Mouse (Mus musculus): ENCODE results near the gene Tbx4.

Tbx4 gene

GRCm38 (mm10) chr11:85850758-85851157, 35.5 kb upstream of the Tbx4 start:
- DNase-seq (ENCODE audit: extremely low read depth, low read depth, low spot score): no peak

DNA sequence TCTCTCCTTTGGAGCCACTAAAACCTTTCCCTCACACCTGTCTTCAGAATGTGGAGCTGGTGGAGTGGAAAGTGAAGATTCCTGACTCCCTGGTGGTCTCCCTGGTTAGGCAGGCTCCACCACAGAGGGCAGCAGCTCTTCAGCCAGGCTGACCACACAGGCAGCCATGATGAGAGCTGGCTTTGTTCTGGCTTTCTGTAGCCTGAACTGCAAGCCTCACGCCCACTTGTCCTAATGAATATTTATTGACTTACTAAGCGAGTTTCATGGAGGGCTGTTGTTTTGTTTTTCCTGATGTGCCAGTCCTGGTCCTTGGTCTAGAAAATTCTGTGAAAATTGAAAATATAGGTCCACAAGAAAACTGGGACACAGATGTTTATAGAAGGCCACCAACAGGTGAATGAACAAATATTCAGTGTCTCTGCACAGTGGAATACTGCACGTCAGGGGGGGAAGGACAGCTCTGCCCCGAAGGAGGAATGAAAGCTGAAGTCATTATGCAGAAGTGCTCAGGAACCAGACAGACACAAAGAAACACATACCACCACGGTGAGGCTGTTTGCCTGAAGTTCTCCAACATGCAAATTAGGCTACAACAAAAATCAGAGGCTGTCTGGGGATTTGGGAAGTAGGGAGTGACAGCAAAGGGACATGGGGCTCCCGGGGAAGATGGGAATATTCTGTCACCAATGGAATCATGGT, 28.1 kb upstream of the Tbx4 start:
- no peak for DNase-seq (ENCODE audit: extremely low read depth, low read depth, low spot score)

DNA sequence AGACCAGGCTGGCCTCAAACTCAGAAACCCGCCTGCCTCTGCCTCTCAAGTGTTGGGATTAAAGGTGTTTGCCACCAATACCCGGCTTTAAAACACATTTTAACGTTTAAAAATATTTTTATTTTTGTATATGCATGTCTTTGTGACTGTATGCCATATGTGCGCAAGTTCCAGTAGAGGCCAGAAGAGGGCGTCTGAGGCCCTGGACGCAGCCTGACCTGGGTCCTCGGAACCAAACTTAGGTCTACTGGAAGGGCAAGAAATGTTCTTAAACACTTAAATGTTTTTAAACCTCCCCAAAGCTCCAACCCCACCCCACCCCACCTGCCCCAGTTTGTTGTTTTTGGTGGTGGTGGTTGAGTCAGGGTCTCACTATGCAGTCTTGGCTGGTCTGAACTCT, 21.9 kb upstream of the Tbx4 start:
- DNase-seq (ENCODE audit: extremely low read depth, low read depth, low spot score): no peak

GRCm38 (mm10) chr11:85876059-85876788, 10.0 kb upstream of the Tbx4 start:
- DNase-seq (ENCODE audit: extremely low read depth, low read depth, low spot score): no peak

GRCm38 (mm10) chr11:85884498-85884897, 1.7 kb upstream of the Tbx4 start:
- DNase-seq (ENCODE audit: extremely low read depth, low read depth, low spot score): no peak

DNA sequence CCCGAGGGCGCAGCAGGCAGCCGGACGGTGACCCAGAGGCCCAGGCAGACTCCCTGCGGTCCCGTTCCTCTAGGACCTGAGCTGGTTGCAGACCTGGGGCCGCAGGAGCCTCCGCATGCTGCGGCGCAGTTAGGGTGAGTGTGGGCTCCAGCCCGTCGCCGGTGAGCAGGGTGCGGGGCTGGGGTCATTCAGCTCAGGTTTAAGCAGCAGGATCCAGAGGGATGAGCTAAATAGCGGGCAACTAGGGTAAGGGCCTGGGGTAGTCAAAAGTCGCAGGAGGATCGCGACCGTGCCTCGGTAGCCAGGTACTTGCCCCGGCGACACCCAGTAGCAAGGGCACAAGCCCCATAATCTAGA, 185 bp downstream of the Tbx4 start:
- no peak for DNase-seq (ENCODE audit: extremely low read depth, low read depth, low spot score)

DNA sequence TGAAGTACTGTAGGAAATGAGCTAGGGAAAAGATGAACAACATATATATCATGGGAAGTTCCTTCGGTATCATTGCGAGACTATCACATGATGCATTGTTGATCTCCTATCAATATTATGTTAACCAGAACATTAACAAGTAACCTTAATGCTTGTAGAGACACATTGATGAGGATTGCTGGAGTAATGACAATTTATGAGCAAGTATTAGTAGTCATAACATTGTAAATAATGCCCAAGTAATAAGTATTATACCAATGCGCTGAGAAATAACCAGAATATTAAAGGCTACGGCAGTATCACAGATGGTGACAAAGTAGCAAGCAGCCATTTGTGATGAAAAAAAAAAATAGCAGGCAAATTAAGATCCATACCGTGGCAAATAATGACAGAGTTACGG, 1.1 kb downstream of the Tbx4 start:
- DNase-seq (ENCODE audit: extremely low read depth, low read depth, low spot score): no peak

DNA sequence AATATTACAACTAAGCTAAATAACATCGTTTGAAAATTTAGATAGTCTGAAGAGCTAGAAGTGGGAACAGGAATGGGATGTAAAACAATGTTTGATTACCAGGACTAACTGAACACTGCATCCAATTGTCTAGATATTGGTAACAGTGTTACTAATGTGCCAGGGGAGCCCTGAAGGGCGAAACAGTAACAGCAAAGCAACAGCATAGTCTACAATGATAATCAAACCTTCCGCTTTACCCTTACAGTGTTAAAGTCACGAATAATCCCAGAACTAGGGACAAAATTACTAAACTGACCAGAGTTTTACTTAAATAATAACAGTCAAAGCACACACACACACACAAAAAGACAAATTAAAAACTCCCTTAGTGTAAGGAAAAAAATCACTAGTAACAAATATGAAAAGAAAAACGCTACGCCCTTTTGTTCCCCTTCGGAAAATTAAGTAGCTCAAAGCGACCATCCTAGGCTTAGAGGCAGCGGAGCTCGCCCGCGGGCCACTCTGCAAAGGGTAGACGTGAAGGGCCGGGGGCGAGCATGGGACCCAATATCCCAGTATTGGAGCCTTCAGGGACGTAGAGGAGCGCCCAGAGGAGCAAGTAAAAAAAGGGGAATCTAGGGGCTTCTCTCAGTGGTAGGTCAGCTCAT, 1.7 kb downstream of the Tbx4 start:
- DNase-seq (ENCODE audit: extremely low read depth, low read depth, low spot score): no peak

- no peak for DNase-seq (ENCODE audit: extremely low read depth, low read depth, low spot score)
These were observed 2.3 kb downstream of the Tbx4 start for GRCm38 (mm10) chr11:85888451-85888961.

GRCm38 (mm10) chr11:85889056-85889729, 3.0 kb downstream of the Tbx4 start:
- DNase-seq (ENCODE audit: extremely low read depth, low read depth, low spot score): no peak

DNA sequence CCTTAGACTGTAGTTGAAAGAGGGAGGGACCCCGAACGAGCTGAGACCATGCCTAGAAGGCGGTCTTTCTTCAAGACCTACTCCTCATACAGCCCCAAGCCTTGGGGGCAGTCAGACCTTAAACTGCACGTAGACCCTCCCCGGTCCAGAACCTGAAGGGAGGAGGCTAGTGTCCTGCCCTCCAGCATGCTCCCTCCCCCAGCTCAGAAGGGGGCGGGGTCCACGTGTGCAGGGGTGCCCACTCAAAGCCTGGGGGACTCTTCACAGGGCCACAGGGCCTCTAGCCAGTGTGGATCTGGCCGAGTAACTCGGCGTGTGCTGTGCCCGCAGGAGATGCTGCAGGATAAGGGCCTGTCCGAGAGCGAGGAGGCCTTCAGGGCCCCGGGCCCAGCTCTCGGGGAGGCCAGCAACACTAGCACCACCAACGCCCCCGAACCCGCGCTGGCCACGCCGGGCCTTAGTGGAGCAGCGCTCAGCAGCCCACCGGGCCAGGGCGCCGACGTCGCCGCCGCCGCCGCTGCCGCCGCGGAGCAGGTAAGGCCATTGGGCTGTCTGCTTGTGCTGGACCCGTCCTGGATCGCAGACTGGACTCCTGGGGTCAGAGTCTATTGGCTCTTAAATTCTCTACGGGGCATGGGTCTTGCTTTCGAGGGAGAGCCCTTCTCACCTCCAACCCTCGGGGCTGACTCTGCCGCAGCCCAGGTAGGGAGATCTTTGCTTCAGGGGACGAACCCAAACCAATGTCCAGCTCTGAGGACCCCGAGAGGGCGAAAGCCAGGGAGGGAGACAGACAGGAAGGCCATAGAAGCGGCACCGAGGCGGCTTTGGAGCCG, 3.7 kb downstream of the Tbx4 start:
- no peak for DNase-seq (ENCODE audit: extremely low read depth, low read depth, low spot score)

DNA sequence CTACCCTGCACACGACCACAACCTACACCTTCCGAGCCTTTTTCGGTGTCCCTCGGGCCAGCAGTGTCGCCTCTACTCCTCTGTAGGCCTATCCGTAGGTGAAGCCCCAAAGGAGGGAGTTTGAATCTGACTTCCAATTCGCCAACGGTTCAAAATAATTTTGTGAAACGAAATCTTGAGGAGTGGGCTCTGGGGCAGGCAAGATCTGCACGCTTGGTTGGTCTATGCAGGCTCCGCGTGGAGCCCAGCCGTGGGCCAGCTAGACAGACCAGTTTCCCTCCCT, 4.3 kb downstream of the Tbx4 start:
- no peak for DNase-seq (ENCODE audit: extremely low read depth, low read depth, low spot score)

GRCm38 (mm10) chr11:85891010-85891691, 4.9 kb downstream of the Tbx4 start:
- DNase-seq (ENCODE audit: extremely low read depth, low read depth, low spot score): no peak

- no peak for DNase-seq (ENCODE audit: extremely low read depth, low read depth, low spot score)
These were observed 5.4 kb downstream of the Tbx4 start for GRCm38 (mm10) chr11:85891692-85892040.

DNA sequence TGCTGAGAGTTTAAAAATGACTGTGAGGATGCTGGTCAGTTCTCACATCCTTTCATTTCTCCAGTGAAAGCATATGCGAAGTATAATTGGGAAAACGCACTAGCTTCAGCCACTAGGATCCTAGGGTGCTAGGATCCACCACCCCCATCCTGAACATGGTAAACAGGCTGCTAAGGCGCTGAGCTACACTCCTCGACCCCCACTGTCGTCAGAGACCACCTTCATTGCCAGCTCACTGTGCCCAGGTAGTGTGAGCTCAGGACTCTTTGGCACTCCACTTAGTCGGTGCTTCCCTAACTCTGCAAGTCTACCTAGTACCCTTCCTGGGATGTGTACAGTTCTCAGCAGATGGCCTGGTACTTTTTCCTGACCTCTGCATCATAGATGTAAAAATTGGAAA, 6.5 kb downstream of the Tbx4 start:
- DNase-seq (ENCODE audit: extremely low read depth, low read depth, low spot score): no peak

DNA sequence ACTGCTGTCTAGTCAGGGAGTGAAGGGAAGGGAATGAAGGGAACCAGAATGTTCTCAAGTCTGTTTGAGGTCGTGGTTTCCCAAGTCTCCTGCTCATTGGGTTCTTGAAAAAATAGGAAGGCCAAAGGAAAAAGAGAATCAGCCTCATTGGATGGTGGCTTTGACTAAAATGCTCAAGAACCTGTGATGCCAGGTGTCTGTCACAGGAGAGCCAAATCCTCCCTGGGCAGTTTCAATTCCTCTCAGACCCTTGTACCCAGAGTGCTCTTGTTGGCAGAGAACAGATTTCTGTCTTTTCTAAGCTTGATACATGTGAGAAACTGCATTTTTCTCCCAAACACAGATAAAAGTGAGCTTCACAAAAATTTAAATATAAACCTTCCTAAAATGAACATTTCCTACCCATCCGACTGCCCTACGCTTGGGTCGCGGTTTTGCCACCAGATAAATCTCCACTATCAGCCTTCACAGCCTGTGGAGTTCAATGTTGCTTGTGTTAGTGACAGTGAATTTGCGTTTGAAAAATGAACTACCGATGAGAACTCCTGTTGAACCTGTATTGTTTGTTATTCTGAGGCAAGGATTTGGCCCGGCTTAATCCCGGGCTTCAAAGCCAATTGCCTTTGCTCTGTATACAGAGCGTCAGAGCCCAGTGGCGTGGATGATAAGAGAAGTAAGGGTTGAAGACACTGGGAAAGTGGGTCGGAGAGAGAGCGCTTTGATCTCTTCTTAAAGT, 7.3 kb downstream of the Tbx4 start:
- DNase-seq (ENCODE audit: extremely low read depth, low read depth, low spot score): no peak

DNA sequence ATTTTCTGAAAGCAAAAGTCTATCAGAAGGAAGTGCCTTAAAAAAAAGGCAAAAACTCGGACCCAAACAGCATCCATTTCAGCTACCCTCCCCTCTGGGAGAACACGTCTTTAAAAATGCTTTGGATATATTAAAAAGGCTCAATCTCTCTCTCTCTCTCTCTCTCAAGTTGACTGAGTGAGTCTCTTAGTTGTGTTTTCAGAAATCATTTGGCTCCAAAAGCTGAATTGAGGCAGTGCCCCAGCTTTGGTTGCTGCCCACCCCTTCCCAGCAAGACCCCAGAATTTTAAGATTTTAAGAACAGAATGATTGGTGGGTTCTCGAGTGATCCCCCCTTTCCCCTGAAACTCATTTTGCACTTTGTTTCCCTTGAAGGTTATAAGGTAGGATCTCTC, 7.9 kb downstream of the Tbx4 start:
- DNase-seq (ENCODE audit: extremely low read depth, low read depth, low spot score): no peak

- no peak for DNase-seq (ENCODE audit: extremely low read depth, low read depth, low spot score)
These were observed 8.7 kb downstream of the Tbx4 start for GRCm38 (mm10) chr11:85894731-85895545.
